Mouse (Mus musculus) CH12.LX (cell line): Measurements from ENCODE around the gene Anxa1. TPM values are rescaled to one million over a fixed set of nuclear protein-coding genes. Genes with fewer than 3 reads are reported as not detected.

Experiments
- DNase-seq: peaks from one replicate; pipeline ENCODE4 v3.0.0-alpha.2; 2013; ENCODE audit errors: extremely low read depth
- H3K27ac ChIP-seq: 2 replicates; pipeline ENCODE4 v1.5.1; 2012; ENCODE audit warnings: low read depth, mild to moderate bottlenecking, control low read depth, moderate library complexity; ENCODE audit not compliant: insufficient read depth
- H3K27me3 ChIP-seq: replicated peaks from 2 replicates; pipeline ENCODE3; 2012; ENCODE audit warnings: inconsistent platforms
- H3K36me3 ChIP-seq, 2 experiments: replicated peaks in 1 of 2; 2 replicates each; pipeline versions ENCODE3 to v1.6.1; 2012; ENCODE audit warnings: inconsistent platforms in 1 of 2, low read length in 1 of 2, mild to moderate bottlenecking in 1 of 2, mixed read lengths in 1 of 2, moderate library complexity in 1 of 2; ENCODE audit not compliant: control insufficient read depth in 1 of 2, insufficient read depth in 1 of 2
- H3K4me1 ChIP-seq, 2 experiments: 2 replicates each; pipeline ENCODE4 v1.6.1; 2012; ENCODE audit warnings: inconsistent platforms in 1 of 2, moderate library complexity in 1 of 2; ENCODE audit not compliant: insufficient read depth in 2 of 2, control insufficient read depth in 1 of 2
- H3K4me2 ChIP-seq: 2 replicates; pipeline ENCODE4 v1.6.1; 2012; ENCODE audit warnings: low read depth, mild to moderate bottlenecking, control low read depth; ENCODE audit not compliant: poor library complexity, insufficient read depth, severe bottlenecking
- H3K4me3 ChIP-seq, 3 experiments: fragments of 150-350 bp in 1 of 3; sonication (generic) in 1 of 3; replicated peaks in 1 of 3; 2 replicates each; pipeline versions ENCODE3 to v1.5.1; 2011 to 2012; ENCODE audit warnings: low read depth in 2 of 3, low read length in 2 of 3, mild to moderate bottlenecking in 2 of 3, moderate library complexity in 2 of 3, control low read depth in 1 of 3, improper control_type of control experiment in 1 of 3, inconsistent platforms in 1 of 3, mixed read lengths in 1 of 3; ENCODE audit not compliant: poor library complexity in 1 of 3
- H3K79me2 ChIP-seq: replicated peaks from 2 replicates; pipeline ENCODE4 v1.6.1; 2012; ENCODE audit warnings: mild to moderate bottlenecking, moderate library complexity; ENCODE audit not compliant: control insufficient read depth, poor library complexity, insufficient read depth, severe bottlenecking; ENCODE audit errors: extremely low read depth
- H3K9ac ChIP-seq: 2 replicates; pipeline ENCODE4 v1.6.1; 2012; ENCODE audit warnings: low read depth, mild to moderate bottlenecking, control low read depth, moderate library complexity; ENCODE audit not compliant: insufficient read depth
- H3K9me3 ChIP-seq: replicated peaks from 2 replicates; pipeline ENCODE3; 2012; ENCODE audit warnings: low read length, inconsistent platforms, mixed read lengths
- CTCF ChIP-seq, 2 experiments: IDR thresholded peaks in 1 of 2; conservative IDR thresholded peaks in 1 of 2; 2 replicates each; pipeline ENCODE4 v1.5.1; 2011 to 2012; ENCODE audit warnings: low read depth in 2 of 2, low read length in 2 of 2, improper control_type of control experiment in 1 of 2, inconsistent platforms in 1 of 2, mild to moderate bottlenecking in 1 of 2, moderate library complexity in 1 of 2
- E2F4 ChIP-seq: IDR thresholded peaks from 2 replicates; pipeline ENCODE4 v1.6.1; 2011; ENCODE audit warnings: low read depth, low read length, improper control_type of control experiment; ENCODE audit not compliant: insufficient replicate concordance
- GABPA ChIP-seq: IDR thresholded peaks from 2 replicates; pipeline ENCODE4 v1.6.1; 2012; ENCODE audit warnings: low read depth, low read length, improper control_type of control experiment, inconsistent platforms; ENCODE audit not compliant: insufficient replicate concordance
- PAX5 ChIP-seq: IDR thresholded peaks from 2 replicates; pipeline ENCODE4 v1.6.1; 2012; ENCODE audit warnings: low read length, inconsistent platforms, mixed read lengths
- RAD21 ChIP-seq: IDR thresholded peaks from 2 replicates; pipeline ENCODE4 v1.6.1; 2011; ENCODE audit warnings: low read depth, mild to moderate bottlenecking, low read length, improper control_type of control experiment, moderate library complexity
- SMC3 ChIP-seq: IDR thresholded peaks from 2 replicates; pipeline ENCODE4 v1.6.1; 2011; ENCODE audit warnings: low read depth, low read length, improper control_type of control experiment
- TCF12 ChIP-seq: IDR thresholded peaks from 2 replicates; pipeline ENCODE4 v1.6.1; 2014; ENCODE audit warnings: low read depth, mild to moderate bottlenecking, inconsistent platforms, low read length, improper control_type of control experiment
- USF1 ChIP-seq: IDR thresholded peaks from 2 replicates; pipeline ENCODE4 v1.6.1; 2014; ENCODE audit warnings: low read depth, mild to moderate bottlenecking, inconsistent platforms, low read length, improper control_type of control experiment
- ZC3H11A ChIP-seq: IDR thresholded peaks from 2 replicates; pipeline ENCODE4 v1.6.1; 2012; ENCODE audit warnings: low read depth, mild to moderate bottlenecking, inconsistent platforms, low read length, improper control_type of control experiment
- ZKSCAN1 ChIP-seq: IDR thresholded peaks from 2 replicates; pipeline ENCODE4 v1.6.1; 2012; ENCODE audit warnings: low read depth, inconsistent platforms, low read length, improper control_type of control experiment, borderline replicate concordance
- dilution Hi-C: fragments of 300-500 bp; cut with MboI; formaldehyde crosslinking; loops from 2 replicates; pipeline ENCODE4 v1.14.3; 2020; ENCODE audit warnings: low sequenced_read_pairs; ENCODE audit not compliant: extremely low pct_unique_long_range_greater_than_20kb, extremely low pct_ligation_motif_present
- in situ Hi-C: fragments of 300-500 bp; cut with MboI; formaldehyde crosslinking; loops from 3 replicates; pipeline ENCODE4 v1.14.3; 2019; ENCODE audit warnings: low sequenced_read_pairs, low pct_ligation_motif_present, low pct_unique_long_range_greater_than_20kb, mixed read lengths
- polyA plus RNA-seq: library from polyadenylated mRNA; unstranded; fragments of >175 nt; gene quantifications from 2 replicates; pipeline ENCODE4 v1.2.1, GENCODE M21; 2012; ENCODE audit warnings: low read depth; ENCODE audit not compliant: insufficient read length
- total RNA-seq, 2 experiments: library from RNA; depleted of rRNA; stranded (reverse); fragments of 300-350 nt in 1 of 2; fragments of >200 nt in 1 of 2; gene quantifications; 2 replicates each; pipeline ENCODE4 v1.2.3; 2012 to 2014

The Anxa1 gene
- total and polyA plus RNA-seq, 3 experiments, result 3.9 to 24.9 (median 13.2) TPM

DNA sequence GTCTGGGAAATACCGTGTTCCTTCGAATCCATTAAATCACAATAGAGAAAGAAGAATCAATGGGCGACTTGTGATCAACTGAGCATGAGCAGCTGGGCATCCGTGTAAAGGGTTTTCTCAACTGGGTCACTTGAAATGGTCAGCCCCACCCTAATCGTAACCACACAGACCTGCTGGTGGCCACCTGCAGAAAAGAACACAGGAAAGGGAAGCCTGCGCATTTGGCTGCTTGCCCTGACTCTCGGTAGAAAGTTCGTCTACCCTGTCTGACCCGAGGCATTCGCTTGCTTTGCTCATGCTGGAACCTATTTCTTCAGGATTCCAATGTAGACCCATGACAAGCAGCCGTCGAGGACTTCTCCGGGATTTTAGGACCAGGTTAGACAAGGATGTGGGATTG lies 25.8 kb downstream of the Anxa1 start:
- dilution Hi-C loops, result no loop called here
- H3K9ac ChIP-seq, result no peak overlapping the region
- no peaks in the 10 kb centered on the region for H3K79me2 ChIP-seq
- DNase-seq, result no peak
- no peak overlapping the region for H3K27ac ChIP-seq
- no peak overlapping the region for H3K4me2 ChIP-seq
- TF ChIP-seq ZKSCAN1, result no peak
- no peak for TF ChIP-seq PAX5
- no peak for TF ChIP-seq TCF12
- no peak for TF ChIP-seq GABPA
- H3K27me3 ChIP-seq, result no peaks in the 10 kb centered on the region
- in situ Hi-C loops, result loop anchor here (5.0 to 25.0 kb wide), 2 partner anchors 72 to 372 kb away; partner anchors contain the start of gene Aldh1a7
- H3K4me3 ChIP-seq, result no peak overlapping the region
- H3K4me1 ChIP-seq, result peaks cover 0 to 7% of the 10 kb centered on the region in 2 experiments; a peak in 2 of 4 replicates
- no peaks in the 10 kb centered on the region for H3K9me3 ChIP-seq
- no peaks in the 10 kb centered on the region for H3K36me3 ChIP-seq

- dilution Hi-C loops (no loop called here), in situ Hi-C loops (loop anchor here (5.0 to 25.0 kb wide), 2 partner anchors 74 to 374 kb away; partner anchors contain the start of gene Aldh1a7)
- Histone ChIP-seq H3K4me3 (no peak overlapping the region), H3K79me2 (no peaks in the 10 kb centered on the region), H3K4me2 (no peak overlapping the region), H3K27me3 (no peaks in the 10 kb centered on the region), H3K27ac (no peak overlapping the region), H3K4me1 (peaks cover 0 to 7% of the 10 kb centered on the region in 2 experiments; a peak in 2 of 4 replicates), H3K9me3 (no peaks in the 10 kb centered on the region), H3K36me3 (no peaks in the 10 kb centered on the region), H3K9ac (no peak overlapping the region)
- TF ChIP-seq ZC3H11A (peak; percentile 16; the same call in 1 of the 2 replicates), CTCF (conservative IDR thresholded peaks at IDR 0.05 in 1 of 2, IDR thresholded peaks at IDR 0.05 in 1 of 2; ENCODE audit: low read depth in 2 of 2, low read length in 2 of 2) (peak; percentile 54 to 73; a peak in 3 of 4 replicates), USF1 (no peak), SMC3 (peak; percentile 74), RAD21 (peak; percentile 71)
- peak; percentile 75 for DNase-seq
Measured at GRCm38 (mm10) chr19:20363221-20363620, 27.5 kb downstream of the Anxa1 start.

DNA sequence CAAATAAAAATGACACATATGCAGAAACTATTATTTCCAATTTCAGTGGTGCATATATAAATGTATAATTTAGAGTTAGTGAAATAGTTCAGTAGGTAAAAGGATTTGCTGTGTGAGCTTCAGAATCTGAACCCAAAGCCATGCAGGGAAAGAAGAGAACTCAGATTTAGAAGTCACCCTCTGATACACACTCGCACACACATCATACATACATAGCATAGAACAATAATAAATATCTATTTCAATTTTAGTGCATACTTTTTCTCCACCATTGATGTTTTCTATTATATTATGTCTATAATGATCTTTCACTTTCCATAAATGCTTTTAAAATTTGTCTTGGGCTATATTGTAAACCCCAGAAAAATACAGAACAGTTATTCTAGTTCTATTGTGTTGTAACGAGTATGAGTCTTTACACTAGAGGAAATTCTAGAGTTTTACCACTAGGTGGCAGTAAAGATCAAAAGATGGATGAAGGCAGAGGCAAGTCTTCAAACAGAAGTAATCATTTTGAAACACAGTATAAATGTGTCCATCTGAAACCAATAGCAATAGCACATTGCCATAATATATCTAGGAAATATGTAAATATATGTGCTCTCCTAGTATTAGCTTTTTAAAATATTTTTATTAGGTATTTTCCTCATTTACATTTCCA lies 28.7 kb downstream of the Anxa1 start:
- in situ Hi-C loops, result loop anchor here (5.0 to 25.0 kb wide), 2 partner anchors 75 to 375 kb away; partner anchors contain the start of gene Aldh1a7
- peak; percentile 58 for DNase-seq
- TF ChIP-seq RAD21 (peak; percentile 95), CTCF (conservative IDR thresholded peaks at IDR 0.05 in 1 of 2, IDR thresholded peaks at IDR 0.05 in 1 of 2; ENCODE audit: low read depth in 2 of 2, low read length in 2 of 2) (peak in 1 of 2 experiments; percentile 84; a peak in 2 of 4 replicates), E2F4 (no peak), SMC3 (peak; percentile 70)

More for the DNA sequence above, 28.7 kb downstream of the Anxa1 start:
- peaks cover 0 to 7% of the 10 kb centered on the region in 2 experiments; a peak in 3 of 4 replicates for H3K4me1 ChIP-seq
- H3K27ac ChIP-seq, result no peak overlapping the region
- dilution Hi-C loops, result no loop called here
- H3K4me2 ChIP-seq, result no peak overlapping the region
- H3K4me3 ChIP-seq, result no peak overlapping the region
- no peaks in the 10 kb centered on the region for H3K27me3 ChIP-seq
- no peaks in the 10 kb centered on the region for H3K79me2 ChIP-seq
- H3K36me3 ChIP-seq, result no peaks in the 10 kb centered on the region
- no peak overlapping the region for H3K9ac ChIP-seq
- H3K9me3 ChIP-seq, result no peaks in the 10 kb centered on the region
